Mouse (Mus musculus): ENCODE results near the gene Tead1. TPM values are rescaled to one million over a fixed set of nuclear protein-coding genes. Genes with fewer than 3 reads are reported as not detected.

The Tead1 gene
- polyA plus RNA-seq, 1 experiment from 2014 or later: 36.2 TPM

GRCm38 (mm10) chr7:112810752-112811151, 131.6 kb downstream of the Tead1 start:
- Histone ChIP-seq H3K4me1 (ENCODE audit: control insufficient read depth, insufficient read depth, low read length) (peaks cover 29% of the 10 kb centered on the region), H3K9me3 (ENCODE audit: control insufficient read depth, low read depth, low read length) (no peaks in the 10 kb centered on the region), H3K27me3 (ENCODE audit: control insufficient read depth, insufficient read depth, low read length) (no peaks in the 10 kb centered on the region), H3K27ac (ENCODE audit: low read length) (no peak overlapping the region; the same call in 1 of the 2 replicates), H3K4me3 (ENCODE audit: low read depth, low read length) (no peak overlapping the region), H3K9ac (replicated peaks; ENCODE audit: low read depth, low read length) (no peak overlapping the region), H3K4me2 (replicated peaks; ENCODE audit: low read depth, low read length) (no peak overlapping the region), H3K36me3 (ENCODE audit: control insufficient read depth, insufficient read depth, low read length) (no peaks in the 10 kb centered on the region)
- no peak for ATAC-seq (ENCODE audit: insufficient number of reproducible peaks, insufficient read depth, low FRiP score, low read depth)
- 34% methylated on average over 7 of the region's 7 CpGs for WGBS

- 83% methylated on average over 10 of the region's 10 CpGs for WGBS
- Histone ChIP-seq H3K9ac (replicated peaks; ENCODE audit: low read depth, low read length) (no peak overlapping the region), H3K4me1 (ENCODE audit: control insufficient read depth, insufficient read depth, low read length) (peaks cover 15% of the 10 kb centered on the region), H3K27me3 (ENCODE audit: control insufficient read depth, insufficient read depth, low read length) (no peaks in the 10 kb centered on the region), H3K36me3 (ENCODE audit: control insufficient read depth, insufficient read depth, low read length) (no peaks in the 10 kb centered on the region), H3K9me3 (ENCODE audit: control insufficient read depth, low read depth, low read length) (no peaks in the 10 kb centered on the region), H3K4me3 (ENCODE audit: low read depth, low read length) (no peak overlapping the region), H3K27ac (ENCODE audit: low read length) (no peak overlapping the region), H3K4me2 (replicated peaks; ENCODE audit: low read depth, low read length) (no peak overlapping the region)
- no peak for ATAC-seq (ENCODE audit: insufficient number of reproducible peaks, insufficient read depth, low FRiP score, low read depth)
Measured at GRCm38 (mm10) chr7:112812037-112812775, 133.1 kb downstream of the Tead1 start.

- 92% methylated on average over 7 of the region's 7 CpGs for WGBS
- Histone ChIP-seq H3K36me3 (ENCODE audit: control insufficient read depth, insufficient read depth, low read length) (no peaks in the 10 kb centered on the region), H3K4me2 (replicated peaks; ENCODE audit: low read depth, low read length) (no peak overlapping the region), H3K9me3 (ENCODE audit: control insufficient read depth, low read depth, low read length) (no peaks in the 10 kb centered on the region), H3K27me3 (ENCODE audit: control insufficient read depth, insufficient read depth, low read length) (no peaks in the 10 kb centered on the region), H3K4me3 (ENCODE audit: low read depth, low read length) (no peak overlapping the region), H3K4me1 (ENCODE audit: control insufficient read depth, insufficient read depth, low read length) (peaks cover 14% of the 10 kb centered on the region), H3K27ac (ENCODE audit: low read length) (no peak overlapping the region), H3K9ac (replicated peaks; ENCODE audit: low read depth, low read length) (no peak overlapping the region)
- no peak for ATAC-seq (ENCODE audit: insufficient number of reproducible peaks, insufficient read depth, low FRiP score, low read depth)
Measured at GRCm38 (mm10) chr7:112813163-112813562, 134.0 kb downstream of the Tead1 start.

- WGBS: 85% methylated on average over 8 of the region's 8 CpGs
- Histone ChIP-seq H3K4me1 (ENCODE audit: control insufficient read depth, insufficient read depth, low read length) (peaks cover 14% of the 10 kb centered on the region), H3K27ac (ENCODE audit: low read length) (no peak overlapping the region)
Measured at GRCm38 (mm10) chr7:112813731-112814306, 134.7 kb downstream of the Tead1 start.

GRCm38 (mm10) chr7:112816016-112816415, 136.9 kb downstream of the Tead1 start:
- 80% methylated on average over 5 of the region's 5 CpGs for WGBS
- H3K9ac ChIP-seq (replicated peaks; ENCODE audit: low read depth, low read length): no peak overlapping the region
- no peaks in the 10 kb centered on the region for H3K27me3 ChIP-seq (ENCODE audit: control insufficient read depth, insufficient read depth, low read length)
- H3K4me2 ChIP-seq (replicated peaks; ENCODE audit: low read depth, low read length): no peak overlapping the region
- H3K27ac ChIP-seq (ENCODE audit: low read length): no peak overlapping the region
- no peaks in the 10 kb centered on the region for H3K36me3 ChIP-seq (ENCODE audit: control insufficient read depth, insufficient read depth, low read length)
- H3K4me1 ChIP-seq (ENCODE audit: control insufficient read depth, insufficient read depth, low read length): peaks cover 6% of the 10 kb centered on the region; the same call in 1 of the 2 replicates
- no peaks in the 10 kb centered on the region for H3K9me3 ChIP-seq (ENCODE audit: control insufficient read depth, low read depth, low read length)
- no peak for ATAC-seq (ENCODE audit: insufficient number of reproducible peaks, insufficient read depth, low FRiP score, low read depth)
- no peak overlapping the region for H3K4me3 ChIP-seq (ENCODE audit: low read depth, low read length)

More at GRCm38 (mm10) chr7:112813731-112814306, 134.7 kb downstream of the Tead1 start:
- no peaks in the 10 kb centered on the region for H3K9me3 ChIP-seq (ENCODE audit: control insufficient read depth, low read depth, low read length)
- H3K36me3 ChIP-seq (ENCODE audit: control insufficient read depth, insufficient read depth, low read length): no peaks in the 10 kb centered on the region
- ATAC-seq (ENCODE audit: insufficient number of reproducible peaks, insufficient read depth, low FRiP score, low read depth): no peak
- H3K4me3 ChIP-seq (ENCODE audit: low read depth, low read length): no peak overlapping the region
- no peak overlapping the region for H3K4me2 ChIP-seq (replicated peaks; ENCODE audit: low read depth, low read length)
- H3K9ac ChIP-seq (replicated peaks; ENCODE audit: low read depth, low read length): no peak overlapping the region
- H3K27me3 ChIP-seq (ENCODE audit: control insufficient read depth, insufficient read depth, low read length): no peaks in the 10 kb centered on the region

- ATAC-seq (ENCODE audit: insufficient number of reproducible peaks, insufficient read depth, low FRiP score, low read depth): no peak
- H3K9ac ChIP-seq (replicated peaks; ENCODE audit: low read depth, low read length): no peak overlapping the region
- H3K36me3 ChIP-seq (ENCODE audit: control insufficient read depth, insufficient read depth, low read length): no peaks in the 10 kb centered on the region
- peaks cover 31% of the 10 kb centered on the region for H3K4me1 ChIP-seq (ENCODE audit: control insufficient read depth, insufficient read depth, low read length)
- H3K9me3 ChIP-seq (ENCODE audit: control insufficient read depth, low read depth, low read length): no peaks in the 10 kb centered on the region
- H3K4me2 ChIP-seq (replicated peaks; ENCODE audit: low read depth, low read length): no peak overlapping the region
- no peak overlapping the region for H3K27ac ChIP-seq (ENCODE audit: low read length)
- H3K4me3 ChIP-seq (ENCODE audit: low read depth, low read length): no peak overlapping the region
- WGBS: 79% methylated on average over 4 of the region's 4 CpGs
- H3K27me3 ChIP-seq (ENCODE audit: control insufficient read depth, insufficient read depth, low read length): no peaks in the 10 kb centered on the region
Measured at GRCm38 (mm10) chr7:112819833-112820232, 140.7 kb downstream of the Tead1 start.

- H3K27ac ChIP-seq (ENCODE audit: low read length): peak overlapping the region; percentile 72; the same call in 1 of the 2 replicates
- H3K27me3 ChIP-seq (ENCODE audit: control insufficient read depth, insufficient read depth, low read length): no peaks in the 10 kb centered on the region
- H3K4me2 ChIP-seq (replicated peaks; ENCODE audit: low read depth, low read length): peak overlapping the region; percentile 15; the same call in 1 of the 2 replicates
- no peak overlapping the region for H3K9ac ChIP-seq (replicated peaks; ENCODE audit: low read depth, low read length)
- no peaks in the 10 kb centered on the region for H3K36me3 ChIP-seq (ENCODE audit: control insufficient read depth, insufficient read depth, low read length)
- H3K4me3 ChIP-seq (ENCODE audit: low read depth, low read length): no peak overlapping the region
- WGBS: 10% methylated on average over 5 of the region's 5 CpGs
- H3K9me3 ChIP-seq (ENCODE audit: control insufficient read depth, low read depth, low read length): no peaks in the 10 kb centered on the region
- peaks cover 61% of the 10 kb centered on the region for H3K4me1 ChIP-seq (ENCODE audit: control insufficient read depth, insufficient read depth, low read length)
- ATAC-seq (ENCODE audit: insufficient number of reproducible peaks, insufficient read depth, low FRiP score, low read depth): no peak
Measured at GRCm38 (mm10) chr7:112822879-112823278, 143.8 kb downstream of the Tead1 start.

GRCm38 (mm10) chr7:112823621-112824020, 144.5 kb downstream of the Tead1 start:
- Histone ChIP-seq H3K9me3 (ENCODE audit: control insufficient read depth, low read depth, low read length) (no peaks in the 10 kb centered on the region), H3K4me1 (ENCODE audit: control insufficient read depth, insufficient read depth, low read length) (peaks cover 68% of the 10 kb centered on the region), H3K4me2 (replicated peaks; ENCODE audit: low read depth, low read length) (peak overlapping the region; percentile 15; the same call in 1 of the 2 replicates), H3K27me3 (ENCODE audit: control insufficient read depth, insufficient read depth, low read length) (no peaks in the 10 kb centered on the region), H3K27ac (ENCODE audit: low read length) (peak overlapping the region; percentile 72), H3K36me3 (ENCODE audit: control insufficient read depth, insufficient read depth, low read length) (no peaks in the 10 kb centered on the region), H3K4me3 (ENCODE audit: low read depth, low read length) (no peak overlapping the region), H3K9ac (replicated peaks; ENCODE audit: low read depth, low read length) (no peak overlapping the region)
- ATAC-seq (ENCODE audit: insufficient number of reproducible peaks, insufficient read depth, low FRiP score, low read depth): peak; percentile 68
- 3% methylated on average over 5 of the region's 5 CpGs for WGBS

Measured in stomach, embryonic 14.5 days (tissue).